Mouse (Mus musculus) megakaryocyte, embryonic 14.5 days (primary cell): ENCODE data around the gene Slc27a5. TPM values are rescaled to one million over a fixed set of nuclear protein-coding genes. Genes with fewer than 3 reads are reported as not detected.

Source experiments
- H3K27me3 ChIP-seq: replicated peaks from 2 replicates; pipeline ENCODE3; 2012; ENCODE audit warnings: inconsistent platforms
- H3K36me3 ChIP-seq: replicated peaks from 2 replicates; pipeline ENCODE3; 2012; ENCODE audit warnings: low read length, inconsistent platforms, mixed read lengths
- H3K4me1 ChIP-seq: 2 replicates; pipeline ENCODE4 v1.6.1; 2012; ENCODE audit warnings: inconsistent platforms
- H3K4me3 ChIP-seq: replicated peaks from 2 replicates; pipeline ENCODE3; 2012; ENCODE audit warnings: moderate library complexity, mild to moderate bottlenecking, inconsistent platforms
- H3K9me3 ChIP-seq: 2 replicates; pipeline ENCODE4 v1.6.1; 2012; ENCODE audit warnings: inconsistent platforms
- FLI1 ChIP-seq: IDR thresholded peaks from 2 replicates; pipeline ENCODE4 v1.6.1; 2012; ENCODE audit warnings: low read length, inconsistent platforms, mixed read lengths
- GATA1 ChIP-seq: IDR thresholded peaks from 3 replicates; pipeline ENCODE4 v1.6.1; 2012; ENCODE audit warnings: mixed read lengths, low read length, inconsistent platforms, borderline replicate concordance
- polyA plus RNA-seq: library from polyadenylated mRNA; stranded (reverse); fragments of >175 nt; gene quantifications from 2 replicates; pipeline ENCODE4 v1.2.3, GENCODE M21; 2012; ENCODE audit warnings: low replicate concordance; ENCODE audit not compliant: insufficient read depth

The Slc27a5 gene
- polyA plus RNA-seq, 1 experiment = not detected

DNA sequence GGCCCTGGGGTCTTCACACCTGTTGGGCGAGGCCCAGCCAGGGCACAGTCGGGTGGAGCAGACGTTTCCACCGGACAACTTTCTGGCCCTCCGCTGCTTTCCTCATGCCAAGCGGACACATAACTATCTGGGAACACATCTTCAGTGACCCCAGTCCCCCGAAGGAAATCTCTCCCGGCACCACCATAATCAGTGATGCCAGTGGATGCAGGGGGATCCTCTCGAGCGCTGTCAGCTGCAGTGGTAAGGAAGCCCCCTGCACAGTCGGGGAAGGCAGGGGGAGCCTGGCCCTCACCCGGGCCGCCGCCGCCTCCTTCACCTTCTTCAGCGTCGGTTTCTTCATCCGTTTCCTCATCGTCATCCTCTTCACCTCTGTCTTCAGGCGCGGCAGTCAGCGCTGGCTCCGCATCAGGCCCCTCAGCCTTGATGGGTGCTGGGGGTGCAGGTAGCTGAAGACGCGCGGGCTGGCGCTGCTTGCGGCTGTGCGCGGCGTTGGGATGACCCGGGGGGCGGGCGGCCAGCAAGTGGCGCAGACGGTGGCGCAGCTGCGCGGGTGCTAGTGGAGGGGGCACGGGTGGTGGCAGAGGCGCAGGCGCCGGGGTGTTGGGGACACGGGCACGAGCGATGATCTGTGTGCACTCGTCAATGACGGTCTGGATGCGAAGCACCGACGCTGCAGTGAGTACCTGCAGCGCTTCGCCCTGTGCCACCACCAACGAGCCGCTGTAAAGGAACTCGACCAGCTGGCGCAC is 9.5 kb upstream of the Slc27a5 start:
- peaks cover 42% of the 10 kb centered on the region for H3K4me1 ChIP-seq
- no peaks in the 10 kb centered on the region for H3K9me3 ChIP-seq
- H3K36me3 ChIP-seq = peaks cover 44% of the 10 kb centered on the region
- TF ChIP-seq GATA1 = no peak
- no peak for TF ChIP-seq FLI1
- no peak overlapping the region for H3K4me3 ChIP-seq
- no peaks in the 10 kb centered on the region for H3K27me3 ChIP-seq

DNA sequence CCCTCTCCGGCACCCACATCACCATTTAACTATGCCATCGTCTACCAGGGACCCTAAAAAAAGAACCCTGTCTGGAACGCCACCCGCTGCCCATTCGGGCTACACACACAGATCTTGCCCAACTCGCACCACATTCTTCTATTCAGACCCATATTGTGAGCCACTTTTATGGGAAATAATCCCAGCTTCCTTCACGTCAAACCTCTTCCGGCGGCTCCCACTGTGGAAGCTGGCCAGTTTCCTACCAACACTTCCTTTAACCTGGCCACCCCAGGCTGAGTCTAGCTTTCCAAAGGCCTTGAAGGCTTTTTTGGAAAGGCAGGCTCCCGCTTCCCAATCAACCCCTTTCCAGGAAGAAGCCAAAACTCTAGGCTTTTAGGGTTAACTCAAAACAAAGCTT is 8.5 kb upstream of the Slc27a5 start:
- Histone ChIP-seq H3K4me1 (peaks cover 42% of the 10 kb centered on the region), H3K9me3 (no peaks in the 10 kb centered on the region), H3K4me3 (no peak overlapping the region), H3K27me3 (no peaks in the 10 kb centered on the region), H3K36me3 (peaks cover 44% of the 10 kb centered on the region)
- TF ChIP-seq GATA1 (no peak), FLI1 (no peak)

DNA sequence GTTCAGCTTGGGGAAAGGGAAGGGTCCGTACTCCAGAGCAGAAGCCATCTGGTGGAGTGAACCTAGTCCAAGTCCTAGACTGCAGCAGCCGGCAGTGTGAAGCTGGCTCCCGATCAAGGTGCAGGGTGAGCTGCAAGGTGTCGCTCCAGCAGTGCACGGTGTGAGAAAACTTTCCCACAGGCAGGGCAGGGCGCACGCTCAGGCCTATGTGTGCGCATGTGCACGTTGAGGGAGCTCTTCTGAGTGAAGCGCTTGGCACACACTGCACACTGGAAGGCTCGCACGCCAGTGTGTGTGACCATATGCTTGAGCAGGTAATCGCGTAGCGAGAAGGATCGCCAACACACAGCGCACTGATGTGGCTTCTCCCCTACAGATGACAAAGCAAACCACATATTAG is 8.0 kb upstream of the Slc27a5 start:
- Histone ChIP-seq H3K27me3 (no peaks in the 10 kb centered on the region), H3K4me1 (peaks cover 42% of the 10 kb centered on the region), H3K36me3 (peaks cover 44% of the 10 kb centered on the region), H3K4me3 (peak overlapping the region; percentile 50), H3K9me3 (no peaks in the 10 kb centered on the region)
- TF ChIP-seq FLI1 (no peak), GATA1 (no peak)

DNA sequence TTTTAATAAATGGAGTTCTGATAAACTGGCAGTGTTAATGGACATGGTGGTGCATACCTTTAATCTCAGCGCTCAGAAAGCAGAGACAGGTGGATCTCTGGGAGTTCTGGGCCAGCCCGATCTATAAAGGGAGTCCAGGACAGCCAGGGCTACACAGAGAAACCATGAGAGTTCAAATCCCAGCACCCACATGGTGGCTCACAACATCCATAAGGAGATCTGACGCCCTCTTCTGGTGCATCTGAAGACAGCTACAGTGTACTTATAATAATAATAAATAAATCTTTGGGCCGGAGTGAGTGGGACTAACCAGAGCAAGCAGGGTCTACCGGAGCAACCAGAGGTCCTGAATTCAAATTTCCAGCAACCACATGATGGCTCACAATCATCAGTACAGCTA is 5.4 kb upstream of the Slc27a5 start:
- H3K27me3 ChIP-seq = no peaks in the 10 kb centered on the region
- peaks cover 21% of the 10 kb centered on the region for H3K4me1 ChIP-seq
- H3K36me3 ChIP-seq = peaks cover 44% of the 10 kb centered on the region

DNA sequence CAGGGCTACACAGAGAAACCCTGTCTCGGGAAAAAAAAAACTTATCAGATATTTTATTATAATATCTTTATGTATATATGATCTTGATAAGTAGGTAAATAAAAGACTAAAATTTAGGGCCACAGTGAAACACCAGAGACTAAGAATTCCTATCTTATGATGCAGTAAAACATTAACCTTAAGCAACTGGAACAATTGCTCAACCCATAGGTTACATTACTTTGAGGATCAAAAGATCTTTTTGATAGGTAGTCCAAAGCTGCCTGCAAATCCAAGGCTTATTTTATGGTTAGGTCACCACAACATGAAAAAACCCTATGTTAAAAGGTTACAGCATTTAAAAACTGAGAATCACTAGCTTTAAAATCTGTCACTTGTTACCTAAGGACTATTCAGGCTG is 3.6 kb upstream of the Slc27a5 start:
- peaks cover 26% of the 10 kb centered on the region for H3K36me3 ChIP-seq
- no peak for TF ChIP-seq FLI1
- TF ChIP-seq GATA1 = no peak

More for the DNA sequence above, 5.4 kb upstream of the Slc27a5 start:
- Histone ChIP-seq H3K4me3 (no peak overlapping the region), H3K9me3 (no peaks in the 10 kb centered on the region)
- TF ChIP-seq GATA1 (no peak), FLI1 (no peak)

DNA sequence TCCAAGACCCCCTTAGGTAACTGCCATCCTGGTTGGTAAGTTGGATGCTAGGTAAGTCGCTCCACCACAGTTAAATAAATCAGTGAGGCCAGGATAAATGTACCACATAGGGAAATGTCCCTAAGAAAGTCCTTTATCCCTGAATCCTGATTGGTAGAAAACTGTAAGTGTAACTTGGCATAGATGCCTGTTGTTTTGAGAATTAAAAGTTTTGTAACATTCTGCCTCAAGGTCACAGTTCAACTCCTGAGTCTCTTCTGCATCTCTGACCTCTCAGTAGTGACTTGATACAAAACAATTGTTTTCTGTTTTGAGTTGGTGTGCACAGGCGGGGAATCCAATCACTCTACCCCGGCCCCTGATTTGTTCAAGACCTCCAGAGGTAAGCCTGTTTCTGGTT is 859 bp upstream of the Slc27a5 start, which contains the start of gene Trim28:
Gene Trim28, plus strand, starts transcription at position 264 of the 400 bp plus-strand sequence.
- no peak for TF ChIP-seq GATA1
- TF ChIP-seq FLI1 = no peak
- no peaks in the 10 kb centered on the region for H3K4me1 ChIP-seq
- peaks cover 10% of the 10 kb centered on the region for H3K27me3 ChIP-seq
- H3K4me3 ChIP-seq = no peak within 1 kb of the TSS
- peaks cover 1% of the 10 kb centered on the region for H3K36me3 ChIP-seq
- H3K9me3 ChIP-seq = no peaks in the 10 kb centered on the region

More for the DNA sequence above, 3.6 kb upstream of the Slc27a5 start:
- H3K27me3 ChIP-seq = peaks cover 7% of the 10 kb centered on the region
- H3K4me3 ChIP-seq = no peak overlapping the region
- peaks cover 7% of the 10 kb centered on the region for H3K4me1 ChIP-seq
- H3K9me3 ChIP-seq = no peaks in the 10 kb centered on the region

DNA sequence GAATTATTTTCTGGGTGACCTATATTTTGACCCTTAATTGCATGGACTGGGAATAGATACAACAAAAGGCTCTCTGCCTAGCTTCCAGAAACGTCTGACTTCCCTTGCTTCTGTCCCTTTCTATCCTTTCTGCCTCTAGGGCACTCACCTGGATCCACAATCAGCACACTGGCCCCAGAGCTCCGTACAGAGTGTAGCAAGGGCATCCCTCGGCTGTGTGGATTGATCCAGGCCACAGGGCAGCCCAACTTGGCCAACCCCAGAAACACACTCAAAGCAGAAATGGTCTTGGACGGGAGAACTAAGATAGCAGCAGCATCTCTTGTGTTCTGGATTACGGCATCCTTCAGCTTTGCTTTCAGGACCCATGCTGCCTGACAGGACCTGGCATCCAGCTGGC is 762 bp downstream of the Slc27a5 start:
- H3K4me3 ChIP-seq = no peak overlapping the region
- TF ChIP-seq GATA1 (no peak), FLI1 (no peak)
- no peaks in the 10 kb centered on the region for H3K4me1 ChIP-seq
- no peaks in the 10 kb centered on the region for H3K9me3 ChIP-seq
- peaks cover 10% of the 10 kb centered on the region for H3K27me3 ChIP-seq
- H3K36me3 ChIP-seq = no peaks in the 10 kb centered on the region

DNA sequence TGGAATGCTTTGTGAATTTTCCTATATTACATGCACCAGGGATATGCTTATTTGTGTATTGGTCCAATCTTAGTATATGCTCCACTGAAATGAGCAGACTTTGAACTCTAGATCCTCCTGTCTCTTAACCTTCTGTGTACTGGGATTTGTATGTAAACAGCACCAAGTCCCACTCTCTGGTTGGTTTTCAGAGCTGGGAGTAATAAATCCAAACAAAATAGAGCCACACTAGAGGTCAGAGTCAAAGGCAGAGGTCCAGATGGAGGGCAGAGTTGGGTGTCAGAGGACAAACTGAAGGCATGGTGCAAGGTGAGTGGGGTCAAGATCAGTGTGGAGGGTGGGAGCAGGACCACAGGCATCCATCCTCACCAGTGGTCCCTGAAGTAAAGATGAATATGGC is 2.1 kb downstream of the Slc27a5 start:
- Histone ChIP-seq H3K9me3 (no peaks in the 10 kb centered on the region), H3K27me3 (peaks cover 13% of the 10 kb centered on the region), H3K4me1 (no peaks in the 10 kb centered on the region), H3K4me3 (no peak overlapping the region), H3K36me3 (no peaks in the 10 kb centered on the region)
- TF ChIP-seq GATA1 (no peak), FLI1 (no peak)

DNA sequence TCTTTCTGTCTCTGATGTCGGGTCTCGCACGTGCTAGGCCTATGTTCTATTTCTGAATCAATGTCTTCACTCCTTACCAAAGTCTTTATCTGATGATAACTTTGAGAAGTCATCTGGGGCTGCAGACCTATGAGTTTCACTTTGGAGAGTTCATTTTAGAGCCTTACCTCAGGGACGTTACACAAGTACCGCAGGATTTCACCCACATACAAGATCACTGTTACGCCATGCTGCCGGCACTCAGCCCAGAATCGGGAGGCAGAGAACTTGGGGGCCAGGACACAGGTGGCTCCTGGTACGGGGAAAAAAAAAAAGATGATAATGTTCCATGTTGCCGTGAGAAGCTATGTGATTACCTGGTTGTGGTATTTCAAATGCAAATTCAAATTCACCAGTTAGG is 4.8 kb downstream of the Slc27a5 start:
- no peaks in the 10 kb centered on the region; the same call in 1 of the 2 replicates for H3K4me1 ChIP-seq
- H3K4me3 ChIP-seq = no peak overlapping the region
- TF ChIP-seq FLI1 (no peak), GATA1 (no peak)
- H3K36me3 ChIP-seq = no peaks in the 10 kb centered on the region
- H3K27me3 ChIP-seq = peaks cover 16% of the 10 kb centered on the region
- H3K9me3 ChIP-seq = no peaks in the 10 kb centered on the region

DNA sequence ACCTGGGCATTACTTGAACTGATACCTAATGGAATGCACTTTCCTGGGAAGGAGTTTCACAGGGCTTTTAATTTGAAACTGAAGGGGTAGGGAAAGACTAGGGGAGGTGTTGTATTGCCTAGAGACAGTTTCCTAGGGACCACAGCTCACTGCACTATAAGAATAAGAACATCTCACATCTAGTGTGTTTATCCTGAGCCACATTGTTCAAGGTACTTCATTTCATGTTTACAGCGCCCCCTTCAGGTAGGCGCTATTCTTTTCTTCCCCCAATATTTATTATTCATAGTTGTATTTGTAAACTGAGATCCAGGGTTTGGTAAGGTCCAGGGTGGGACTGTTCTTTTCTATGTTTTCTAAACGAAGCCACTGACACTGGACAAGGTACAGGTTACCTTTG is 5.8 kb downstream of the Slc27a5 start:
- H3K9me3 ChIP-seq = no peaks in the 10 kb centered on the region
- no peaks in the 10 kb centered on the region for H3K36me3 ChIP-seq
- TF ChIP-seq FLI1 (no peak), GATA1 (no peak)
- peaks cover 9% of the 10 kb centered on the region for H3K4me1 ChIP-seq
- no peak overlapping the region for H3K4me3 ChIP-seq
- H3K27me3 ChIP-seq = peaks cover 9% of the 10 kb centered on the region
